Mouse (Mus musculus): ENCODE measurements around the gene Arfip1. TPM values are rescaled to one million over a fixed set of nuclear protein-coding genes. Genes with fewer than 3 reads are reported as not detected.

Gene Arfip1
- polyA plus RNA-seq, 1 experiment from 2014 or later = 28.9 TPM

- 87% methylated on average over 3 of the region's 3 CpGs for WGBS
- no peak overlapping the region for H3K4me3 ChIP-seq
- H3K27me3 ChIP-seq = no peaks in the 10 kb centered on the region
- 0 out of 2 replicates have a peak, but pooled peaks cover 6% of the 10 kb centered on the region for H3K36me3 ChIP-seq
- H3K4me2 ChIP-seq = no peak overlapping the region
- no peaks in the 10 kb centered on the region for H3K9me3 ChIP-seq
- H3K27ac ChIP-seq (replicated peaks) = no peak overlapping the region
- H3K4me1 ChIP-seq (replicated peaks) = peaks cover 6% of the 10 kb centered on the region; the same call in 1 of the 2 replicates
- H3K9ac ChIP-seq = no peak overlapping the region
- ATAC-seq (ENCODE audit: low read depth) = no peak
These were observed 66.3 kb downstream of the Arfip1 start for GRCm38 (mm10) chr3:84516163-84516562.

- ATAC-seq (ENCODE audit: low read depth) = no peak
These were observed 69.5 kb downstream of the Arfip1 start for GRCm38 (mm10) chr3:84512774-84513515.

GRCm38 (mm10) chr3:84505193-84505592 lies 77.2 kb downstream of the Arfip1 start:
- H3K27ac ChIP-seq (replicated peaks) = no peak overlapping the region
- no peak overlapping the region for H3K9ac ChIP-seq
- WGBS = 91% methylated on average over 4 of the region's 4 CpGs
- no peak overlapping the region for H3K4me2 ChIP-seq
- H3K27me3 ChIP-seq = no peaks in the 10 kb centered on the region
- no peak for ATAC-seq (ENCODE audit: low read depth)
- H3K4me3 ChIP-seq = no peak overlapping the region
- no peaks in the 10 kb centered on the region for H3K9me3 ChIP-seq
- peaks cover 6% of the 10 kb centered on the region; the same call in 1 of the 2 replicates for H3K4me1 ChIP-seq (replicated peaks)
- no peaks in the 10 kb centered on the region for H3K36me3 ChIP-seq

More at GRCm38 (mm10) chr3:84512774-84513515, 69.5 kb downstream of the Arfip1 start:
- Histone ChIP-seq H3K9me3 (no peaks in the 10 kb centered on the region), H3K4me1 (replicated peaks) (peaks cover 6% of the 10 kb centered on the region; the same call in 1 of the 2 replicates), H3K36me3 (no peaks in the 10 kb centered on the region), H3K27me3 (no peaks in the 10 kb centered on the region), H3K9ac (no peak overlapping the region), H3K27ac (replicated peaks) (no peak overlapping the region), H3K4me2 (no peak overlapping the region), H3K4me3 (no peak overlapping the region)
- WGBS = 28% methylated on average over 6 of the region's 6 CpGs

GRCm38 (mm10) chr3:84504291-84504690 lies 78.1 kb downstream of the Arfip1 start:
- Histone ChIP-seq H3K27ac (replicated peaks) (no peak overlapping the region), H3K4me1 (replicated peaks) (peaks cover 6% of the 10 kb centered on the region), H3K4me3 (no peak overlapping the region), H3K9ac (no peak overlapping the region), H3K36me3 (no peaks in the 10 kb centered on the region), H3K9me3 (no peaks in the 10 kb centered on the region), H3K27me3 (no peaks in the 10 kb centered on the region), H3K4me2 (no peak overlapping the region)
- ATAC-seq (ENCODE audit: low read depth) = no peak
- 90% methylated on average over 8 of the region's 8 CpGs for WGBS

- Histone ChIP-seq H3K9me3 (no peaks in the 10 kb centered on the region), H3K36me3 (0 out of 2 replicates have a peak, but pooled peaks cover 3% of the 10 kb centered on the region), H3K27me3 (no peaks in the 10 kb centered on the region), H3K4me2 (no peak overlapping the region), H3K4me3 (no peak overlapping the region), H3K9ac (no peak overlapping the region), H3K27ac (replicated peaks) (no peak overlapping the region), H3K4me1 (replicated peaks) (peaks cover 6% of the 10 kb centered on the region)
- WGBS = 69% methylated on average over 2 of the region's 2 CpGs
- ATAC-seq (ENCODE audit: low read depth) = no peak
These were observed 80.3 kb downstream of the Arfip1 start for GRCm38 (mm10) chr3:84502101-84502500.

GRCm38 (mm10) chr3:84500491-84500890 lies 81.9 kb downstream of the Arfip1 start:
- no peak overlapping the region for H3K4me2 ChIP-seq
- peaks cover 6% of the 10 kb centered on the region for H3K4me1 ChIP-seq (replicated peaks)
- no peaks in the 10 kb centered on the region for H3K9me3 ChIP-seq
- no peaks in the 10 kb centered on the region for H3K27me3 ChIP-seq
- no peak overlapping the region for H3K9ac ChIP-seq
- WGBS = 69% methylated on average over 10 of the region's 10 CpGs
- no peak overlapping the region for H3K4me3 ChIP-seq
- H3K36me3 ChIP-seq = 0 out of 2 replicates have a peak, but pooled peaks cover 6% of the 10 kb centered on the region
- ATAC-seq (ENCODE audit: low read depth) = no peak
- H3K27ac ChIP-seq (replicated peaks) = 0 out of 2 replicates have a peak overlapping the region, but pooled peaks have one; percentile 28

GRCm38 (mm10) chr3:84497718-84498117 lies 84.7 kb downstream of the Arfip1 start:
- 37% methylated on average over 11 of the region's 11 CpGs for WGBS
- H3K27me3 ChIP-seq = no peaks in the 10 kb centered on the region

GRCm38 (mm10) chr3:84492657-84493056 lies 89.8 kb downstream of the Arfip1 start:
- 95% methylated on average over 8 of the region's 8 CpGs for WGBS
- H3K27ac ChIP-seq (replicated peaks) = no peak overlapping the region
- no peak for ATAC-seq (ENCODE audit: low read depth)

More at GRCm38 (mm10) chr3:84497718-84498117, 84.7 kb downstream of the Arfip1 start:
- H3K9ac ChIP-seq = no peak overlapping the region
- H3K4me1 ChIP-seq (replicated peaks) = peaks cover 6% of the 10 kb centered on the region
- no peaks in the 10 kb centered on the region for H3K9me3 ChIP-seq
- H3K36me3 ChIP-seq = 0 out of 2 replicates have a peak, but pooled peaks cover 11% of the 10 kb centered on the region
- no peak overlapping the region for H3K4me2 ChIP-seq
- H3K27ac ChIP-seq (replicated peaks) = no peak overlapping the region
- no peak overlapping the region for H3K4me3 ChIP-seq
- ATAC-seq (ENCODE audit: low read depth) = no peak

GRCm38 (mm10) chr3:84492148-84492547 lies 90.3 kb downstream of the Arfip1 start:
- Histone ChIP-seq H3K4me2 (no peak overlapping the region), H3K4me1 (replicated peaks) (0 out of 2 replicates have a peak, but pooled peaks cover 6% of the 10 kb centered on the region), H3K27ac (replicated peaks) (no peak overlapping the region), H3K4me3 (no peak overlapping the region), H3K9me3 (no peaks in the 10 kb centered on the region), H3K9ac (no peak overlapping the region), H3K27me3 (no peaks in the 10 kb centered on the region), H3K36me3 (0 out of 2 replicates have a peak, but pooled peaks cover 8% of the 10 kb centered on the region)
- ATAC-seq (ENCODE audit: low read depth) = no peak
- 75% methylated on average over 4 of the region's 4 CpGs for WGBS

More at GRCm38 (mm10) chr3:84492657-84493056, 89.8 kb downstream of the Arfip1 start:
- no peaks in the 10 kb centered on the region for H3K27me3 ChIP-seq
- H3K4me1 ChIP-seq (replicated peaks) = 0 out of 2 replicates have a peak, but pooled peaks cover 6% of the 10 kb centered on the region
- no peaks in the 10 kb centered on the region for H3K9me3 ChIP-seq
- H3K4me2 ChIP-seq = no peak overlapping the region
- H3K36me3 ChIP-seq = 0 out of 2 replicates have a peak, but pooled peaks cover 10% of the 10 kb centered on the region
- no peak overlapping the region for H3K9ac ChIP-seq
- no peak overlapping the region for H3K4me3 ChIP-seq

GRCm38 (mm10) chr3:84488716-84489115 lies 93.7 kb downstream of the Arfip1 start:
- Histone ChIP-seq H3K4me2 (no peak overlapping the region), H3K9ac (no peak overlapping the region), H3K9me3 (no peaks in the 10 kb centered on the region), H3K27me3 (no peaks in the 10 kb centered on the region), H3K4me3 (no peak overlapping the region), H3K4me1 (replicated peaks) (0 out of 2 replicates have a peak, but pooled peaks cover 6% of the 10 kb centered on the region), H3K36me3 (0 out of 2 replicates have a peak, but pooled peaks cover 5% of the 10 kb centered on the region), H3K27ac (replicated peaks) (0 out of 2 replicates have a peak overlapping the region, but pooled peaks have one; percentile 14)
- WGBS = 42% methylated on average over 6 of the region's 6 CpGs
- ATAC-seq (ENCODE audit: low read depth) = no peak

GRCm38 (mm10) chr3:84484891-84485290 lies 97.5 kb downstream of the Arfip1 start:
- Histone ChIP-seq H3K4me3 (no peak overlapping the region), H3K36me3 (no peaks in the 10 kb centered on the region), H3K4me2 (no peak overlapping the region), H3K4me1 (replicated peaks) (peaks cover 20% of the 10 kb centered on the region), H3K27ac (replicated peaks) (no peak overlapping the region), H3K9ac (no peak overlapping the region), H3K9me3 (no peaks in the 10 kb centered on the region), H3K27me3 (peaks cover 10% of the 10 kb centered on the region)
- 72% methylated on average over 3 of the region's 3 CpGs for WGBS
- no peak for ATAC-seq (ENCODE audit: low read depth)

GRCm38 (mm10) chr3:84484333-84484732 lies 98.1 kb downstream of the Arfip1 start:
- H3K4me3 ChIP-seq = no peak overlapping the region
- H3K9me3 ChIP-seq = no peaks in the 10 kb centered on the region
- peaks cover 10% of the 10 kb centered on the region for H3K27me3 ChIP-seq
- no peak overlapping the region for H3K4me2 ChIP-seq
- peaks cover 24% of the 10 kb centered on the region for H3K4me1 ChIP-seq (replicated peaks)
- H3K36me3 ChIP-seq = no peaks in the 10 kb centered on the region
- H3K9ac ChIP-seq = no peak overlapping the region
- 66% methylated on average over 4 of the region's 4 CpGs for WGBS
- ATAC-seq (ENCODE audit: low read depth) = no peak
- H3K27ac ChIP-seq (replicated peaks) = no peak overlapping the region

Measured in neural tube, embryonic 13.5 days (tissue).